Mouse (Mus musculus) embryonic fibroblast, embryonic 13.5 days (primary cell): ENCODE measurements at regions not wholly inside any gene's neighbourhood (a gene's known extent, or its start where the extent isn't known, plus 50 kb on each side); places are given as distances from the start of the nearest gene placed in this dataset.

ENCODE experiments used
- CTCF ChIP-seq: IDR thresholded peaks from 2 replicates; pipeline ENCODE4 v1.5.1; 2011; ENCODE audit warnings: mild to moderate bottlenecking, control low read depth, low read length, moderate library complexity, borderline replicate concordance; ENCODE audit not compliant: insufficient read depth
- POLR2A ChIP-seq: IDR thresholded peaks from 2 replicates; pipeline ENCODE4 v1.6.1; 2011; ENCODE audit warnings: low read depth, mild to moderate bottlenecking, control low read depth, low read length, moderate library complexity

- no peak for TF ChIP-seq CTCF
- no peak for TF ChIP-seq POLR2A
These were observed 57.4 kb upstream of the Hes1 start for GRCm38 (mm10) chr16:30006826-30007225.
